Mouse (Mus musculus): ENCODE results near the gene Naaladl2.

DNA sequence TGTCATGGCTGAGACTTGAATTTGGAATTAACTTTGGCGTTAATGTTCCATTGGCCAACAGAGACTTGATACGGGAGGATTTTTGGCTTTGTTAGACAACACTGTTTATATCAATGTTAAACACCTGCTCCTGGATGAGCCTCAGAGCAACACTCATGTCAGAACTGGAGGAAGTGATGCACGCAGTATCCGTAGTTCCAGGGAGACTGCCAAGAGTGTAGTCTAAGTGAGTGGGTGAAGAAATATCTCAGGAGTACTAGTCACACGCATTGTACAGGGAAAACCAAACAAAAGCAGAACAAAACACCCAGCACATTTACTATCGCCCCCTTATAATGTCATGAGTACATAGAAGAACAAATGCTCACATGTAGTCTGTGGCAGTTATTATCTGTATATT, 703.4 kb downstream of the Naaladl2 start:
- no peak for TF ChIP-seq CTCF (IDR thresholded peaks at IDR 0.05; ENCODE audit: low read depth)
- TF ChIP-seq EP300 (IDR thresholded peaks at IDR 0.05; ENCODE audit: low read depth), result no peak
